Mouse (Mus musculus) kidney, embryonic 14.5 days (tissue): ENCODE results near the gene Crtam. TPM values are rescaled to one million over a fixed set of nuclear protein-coding genes. Genes with fewer than 3 reads are reported as not detected.
A peak's percentile ranks its signal among the peaks of the same experiment; 100 is the strongest.

Source experiments
- ATAC-seq: fragments of 200-750 bp; cut with Nextera tagmentation; 2 replicates; pipeline ENCODE4 v1.8.0; 2017; ENCODE audit warnings: moderate number of reproducible peaks, mild to moderate bottlenecking, moderate TSS enrichment, moderate library complexity; ENCODE audit not compliant: low FRiP score, low TSS enrichment
- H3K27ac ChIP-seq: fragments of 300-500 bp; sonication (generic); 2 replicates; pipeline ENCODE4 v1.5.1; 2014; ENCODE audit warnings: low read depth, mild to moderate bottlenecking, low read length, moderate library complexity, mixed read lengths
- H3K27me3 ChIP-seq: fragments of 300-500 bp; sonication (generic); 2 replicates; pipeline ENCODE4 v1.6.1; 2014; ENCODE audit warnings: mild to moderate bottlenecking, low read length; ENCODE audit not compliant: control insufficient read depth, insufficient read depth
- H3K36me3 ChIP-seq: fragments of 300-500 bp; sonication (generic); 2 replicates; pipeline ENCODE4 v1.6.1; 2014; ENCODE audit warnings: low read length, mixed read lengths; ENCODE audit not compliant: control insufficient read depth, insufficient read depth
- H3K4me1 ChIP-seq: fragments of 300-500 bp; sonication (generic); 2 replicates; pipeline ENCODE4 v1.6.1; 2014; ENCODE audit warnings: low read length, mixed read lengths; ENCODE audit not compliant: control insufficient read depth, insufficient read depth
- H3K4me2 ChIP-seq: fragments of 300-500 bp; sonication (generic); replicated peaks from 2 replicates; pipeline ENCODE4 v1.6.1; 2014; ENCODE audit warnings: low read depth, mild to moderate bottlenecking, low read length
- H3K4me3 ChIP-seq: fragments of 300-500 bp; sonication (generic); 2 replicates; pipeline ENCODE4 v1.5.1; 2014; ENCODE audit warnings: mild to moderate bottlenecking, low read length
- H3K9ac ChIP-seq: fragments of 300-500 bp; sonication (generic); 2 replicates; pipeline ENCODE4 v1.6.1; 2014; ENCODE audit warnings: low read depth, mild to moderate bottlenecking, low read length, moderate library complexity
- H3K9me3 ChIP-seq: fragments of 300-500 bp; sonication (generic); 2 replicates; pipeline ENCODE4 v1.6.1; 2016; ENCODE audit warnings: low read length; ENCODE audit not compliant: control insufficient read depth
- WGBS: fragments of 180-500 bp; shearing (Covaris S2); extraction: QIAGEN DNeasy Blood & Tissue Kit; methylation state at CpG from one replicate; pipeline ENCODE4 v1.1.7; 2014; 5-methylcytosine and 5-hydroxymethylcytosine counted together
- polyA plus RNA-seq: library from polyadenylated mRNA; unstranded; fragments of >200 nt; fragmentation: Nextera tagmentation; extraction: Ambion mirVana; gene quantifications from 2 replicates; pipeline ENCODE4 v1.2.1, GENCODE M21; 2014

The Crtam gene
- polyA plus RNA-seq, 1 experiment from 2014 or later, result 0.15 TPM

DNA sequence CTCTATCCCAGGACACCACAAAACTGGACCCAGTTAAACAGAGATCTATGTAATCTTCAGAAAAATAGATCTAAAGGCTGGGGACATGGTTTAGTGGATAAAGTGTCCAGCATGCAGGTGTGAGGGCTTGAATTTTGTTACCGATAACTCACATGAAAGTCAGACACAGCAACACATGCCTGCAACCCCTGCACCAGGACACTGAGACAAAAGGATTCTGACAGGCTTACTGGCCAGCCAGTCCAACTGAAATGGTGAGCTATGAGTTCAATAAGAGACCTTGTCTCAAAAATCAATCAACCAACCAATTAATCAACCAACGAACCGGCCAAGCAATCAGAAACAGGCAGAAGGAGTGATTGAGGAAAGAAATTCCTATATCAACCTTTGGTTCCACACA, 20.7 kb downstream of the Crtam start:
- H3K4me2 ChIP-seq, result no peak overlapping the region
- WGBS, result 87% methylated on average over 3 of the region's 3 CpGs
- H3K27ac ChIP-seq, result no peak overlapping the region
- no peaks in the 10 kb centered on the region for H3K36me3 ChIP-seq
- H3K9me3 ChIP-seq, result no peaks in the 10 kb centered on the region
- ATAC-seq, result no peak
- H3K9ac ChIP-seq, result no peak overlapping the region
- H3K27me3 ChIP-seq, result no peaks in the 10 kb centered on the region
- no peak overlapping the region for H3K4me3 ChIP-seq
- H3K4me1 ChIP-seq, result no peaks in the 10 kb centered on the region

DNA sequence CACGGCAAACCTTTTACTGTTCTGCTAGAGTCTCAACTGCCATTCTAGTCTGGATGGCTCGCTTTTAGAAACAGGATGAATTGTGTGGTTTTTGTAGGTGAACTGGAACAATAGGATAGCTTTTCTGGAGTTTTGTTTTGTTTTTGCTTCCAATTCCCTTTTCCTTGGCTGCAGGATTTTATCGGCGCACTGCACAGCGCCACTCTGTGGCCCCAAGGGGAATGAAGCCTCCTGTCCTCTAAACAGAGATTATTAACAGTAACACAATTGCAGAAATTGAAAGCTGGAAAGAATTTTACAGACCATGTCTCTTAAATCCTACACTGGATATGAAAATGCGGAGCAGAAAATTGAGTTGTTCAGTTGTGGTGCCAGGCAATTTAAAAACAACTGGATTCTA, 21.9 kb downstream of the Crtam start:
- H3K4me1 ChIP-seq, result no peaks in the 10 kb centered on the region

DNA sequence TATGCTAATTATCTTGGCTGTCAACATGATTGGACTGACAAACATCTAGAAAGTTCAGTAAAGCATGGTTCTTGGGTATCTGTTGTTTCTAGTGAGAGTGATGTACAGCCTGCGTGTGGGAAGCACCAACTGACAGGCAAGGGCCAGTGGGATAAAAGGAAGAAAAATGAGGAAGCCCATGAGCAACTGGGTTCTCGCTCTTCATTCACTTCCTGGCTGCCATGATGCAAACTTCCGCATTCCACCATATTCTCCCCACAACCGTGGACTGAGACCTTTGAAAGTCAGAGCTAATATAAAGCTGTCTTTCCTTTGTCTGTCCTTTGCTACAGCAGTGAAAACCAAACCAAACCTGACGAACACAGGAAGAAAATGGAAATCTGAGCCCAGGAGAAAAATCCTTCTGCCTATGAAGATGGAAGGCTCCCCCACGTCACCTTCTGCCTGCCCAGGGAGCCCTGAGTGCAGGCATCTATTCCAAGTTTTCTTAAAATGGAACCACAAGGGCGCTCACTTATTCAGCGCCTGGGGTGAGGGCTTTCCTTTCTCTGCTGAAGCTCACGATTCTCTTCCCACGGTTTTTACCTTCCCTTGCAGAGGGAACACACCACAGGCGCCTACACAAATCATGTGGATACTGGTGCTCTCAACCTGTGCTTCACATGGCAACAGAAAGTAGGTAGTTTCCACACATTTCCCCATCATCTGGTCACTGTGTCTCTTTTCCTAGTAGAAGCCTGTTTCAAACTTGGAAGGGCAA, 30.2 kb downstream of the Crtam start:
- ATAC-seq, result no peak
- Histone ChIP-seq H3K36me3 (no peaks in the 10 kb centered on the region), H3K9me3 (no peaks in the 10 kb centered on the region), H3K4me2 (no peak overlapping the region), H3K9ac (no peak overlapping the region), H3K27me3 (no peaks in the 10 kb centered on the region), H3K4me1 (no peaks in the 10 kb centered on the region), H3K27ac (no peak overlapping the region), H3K4me3 (no peak overlapping the region)
- WGBS, result 71% methylated on average over 11 of the region's 11 CpGs

More for the DNA sequence above, 21.9 kb downstream of the Crtam start:
- Histone ChIP-seq H3K4me3 (no peak overlapping the region), H3K4me2 (no peak overlapping the region), H3K27ac (no peak overlapping the region), H3K9ac (no peak overlapping the region), H3K27me3 (no peaks in the 10 kb centered on the region), H3K36me3 (no peaks in the 10 kb centered on the region), H3K9me3 (no peaks in the 10 kb centered on the region)
- 42% methylated on average over 6 of the region's 6 CpGs for WGBS
- no peak for ATAC-seq

DNA sequence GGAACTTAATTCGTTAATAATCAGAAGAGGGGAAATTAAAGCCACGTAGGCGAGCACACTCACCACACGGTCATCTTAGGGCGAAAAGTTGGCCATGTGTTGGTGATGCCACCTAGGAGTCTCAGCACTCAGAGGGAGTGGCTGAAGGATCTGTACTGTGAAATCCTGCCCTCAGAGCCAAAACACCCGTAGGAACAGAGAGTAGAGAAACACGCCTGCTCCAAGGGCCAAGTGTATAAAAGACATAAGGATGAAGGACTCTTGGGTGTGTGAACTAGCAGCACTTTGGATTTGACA, 40.1 kb downstream of the Crtam start:
- H3K27ac ChIP-seq, result no peak overlapping the region
- H3K9me3 ChIP-seq, result no peaks in the 10 kb centered on the region
- H3K9ac ChIP-seq, result peak overlapping the region; percentile 55; the same call in 1 of the 2 replicates
- no peaks in the 10 kb centered on the region for H3K36me3 ChIP-seq
- H3K27me3 ChIP-seq, result peaks cover 31% of the 10 kb centered on the region
- H3K4me2 ChIP-seq, result peak overlapping the region; percentile 86
- ATAC-seq, result no peak
- 0 out of 2 replicates have a peak, but pooled peaks cover 4% of the 10 kb centered on the region for H3K4me1 ChIP-seq
- WGBS, result 16% methylated on average over 7 of the region's 7 CpGs
- peak overlapping the region; percentile 40 for H3K4me3 ChIP-seq

DNA sequence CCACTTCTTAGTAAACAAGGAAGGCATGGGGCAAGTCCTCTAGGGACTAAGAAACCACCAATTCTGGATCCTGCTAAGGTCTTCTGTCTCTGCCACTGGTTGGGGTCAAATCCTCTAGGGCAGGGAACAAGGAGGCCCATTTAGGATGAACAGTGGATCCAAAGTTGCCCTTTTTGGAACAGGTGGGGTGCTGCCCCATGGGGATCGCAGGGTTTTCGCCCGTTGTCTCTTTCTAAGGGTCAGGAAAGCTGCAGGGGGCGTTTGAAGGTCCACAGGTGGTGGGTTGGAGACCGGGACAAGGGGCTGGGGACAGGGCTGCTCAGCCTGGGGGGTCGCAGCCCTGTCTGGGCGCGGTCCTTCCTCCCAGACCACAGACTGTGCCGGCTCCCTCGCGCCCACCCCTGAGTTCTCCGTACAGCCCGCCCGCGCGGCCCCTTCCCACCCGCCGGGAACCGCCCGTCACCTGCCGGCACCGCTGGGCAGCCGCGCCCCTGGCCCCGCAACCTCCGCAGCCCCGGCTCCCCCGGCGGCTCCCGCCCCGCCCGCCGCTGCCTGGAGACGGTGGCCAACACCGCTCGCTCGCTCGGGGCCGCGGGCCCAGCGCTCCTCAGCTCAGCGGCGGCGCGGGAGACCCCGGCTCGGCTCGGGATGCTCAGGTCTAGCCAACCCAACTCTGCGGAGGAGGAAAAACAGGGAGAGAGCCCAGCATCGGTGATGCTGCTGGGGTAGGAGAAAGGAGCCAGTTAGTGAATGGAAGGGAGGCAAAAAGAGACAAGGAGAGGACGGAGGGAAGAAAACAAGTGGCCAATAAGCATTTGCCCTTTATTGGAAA, 40.6 kb downstream of the Crtam start, which contains the start of gene Jhy:
TSS of gene Jhy (minus strand) at position 533 of the 832 bp plus-strand sequence.
- WGBS, result 2% methylated on average over 48 of the region's 51 CpGs
- peak within 1 kb of the TSS; percentile 86 for H3K4me2 ChIP-seq
- H3K9ac ChIP-seq, result peak within 1 kb of the TSS; percentile 55; the same call in 1 of the 2 replicates
- H3K9me3 ChIP-seq, result no peaks in the 10 kb centered on the region
- no peaks in the 10 kb centered on the region for H3K36me3 ChIP-seq
- H3K27me3 ChIP-seq, result peaks cover 31% of the 10 kb centered on the region
- no peak within 1 kb of the TSS for H3K27ac ChIP-seq
- peak; percentile 71 for ATAC-seq
- peak within 1 kb of the TSS; percentile 40 for H3K4me3 ChIP-seq
- H3K4me1 ChIP-seq, result 0 out of 2 replicates have a peak, but pooled peaks cover 4% of the 10 kb centered on the region

DNA sequence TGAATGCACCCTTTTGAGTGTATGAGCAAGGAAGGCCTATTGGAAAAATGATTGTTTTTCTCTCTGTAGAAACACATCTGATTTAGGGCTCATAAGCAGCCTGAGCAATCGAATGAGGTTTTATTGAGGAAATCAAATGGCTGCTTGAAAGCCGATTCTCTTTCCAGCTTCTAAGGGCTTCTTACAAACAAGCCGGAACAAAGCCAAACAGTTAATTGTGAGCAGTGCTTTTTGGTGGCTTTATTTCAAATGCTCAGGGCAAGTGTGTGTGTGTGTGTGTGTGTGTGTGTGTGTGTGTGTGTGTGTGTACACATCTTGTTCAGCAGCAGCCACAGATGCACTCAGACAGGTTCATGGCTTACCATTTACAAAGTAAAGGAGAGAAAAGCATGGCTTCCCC, 43.0 kb downstream of the Crtam start:
- no peak overlapping the region for H3K4me2 ChIP-seq
- 51% methylated on average over 3 of the region's 3 CpGs for WGBS
- ATAC-seq, result no peak

DNA sequence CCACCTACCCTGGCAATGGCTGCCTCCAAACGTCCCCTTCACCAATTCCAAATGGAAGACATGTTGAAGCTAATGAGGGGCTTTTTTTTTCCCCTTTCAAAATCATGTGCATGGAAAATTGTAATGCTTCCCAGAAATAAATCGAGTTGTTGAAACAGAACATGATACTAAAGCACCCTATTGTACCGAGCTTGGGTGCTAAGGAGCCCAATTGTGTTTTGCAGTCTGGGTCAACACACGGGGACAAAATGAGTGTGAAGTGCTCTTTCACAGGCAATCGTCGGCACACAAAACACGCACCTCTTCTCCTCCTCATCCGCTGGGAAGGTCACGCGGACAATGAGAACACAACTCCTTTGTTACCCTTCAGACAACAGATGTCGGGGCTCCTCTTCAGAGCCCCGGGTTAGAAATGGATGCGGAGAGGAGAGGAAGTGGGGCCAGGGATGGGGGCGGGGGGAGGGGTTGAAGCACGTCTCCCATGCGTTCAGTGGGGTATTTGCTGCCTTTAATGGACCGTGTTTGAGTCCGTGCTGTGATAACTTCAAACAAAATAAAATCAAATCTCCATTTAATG, 55.3 kb downstream of the Crtam start:
- ATAC-seq, result no peak
- Histone ChIP-seq H3K36me3 (no peaks in the 10 kb centered on the region), H3K4me3 (no peak overlapping the region), H3K9me3 (no peaks in the 10 kb centered on the region), H3K4me2 (no peak overlapping the region), H3K9ac (no peak overlapping the region), H3K27ac (no peak overlapping the region), H3K27me3 (no peaks in the 10 kb centered on the region), H3K4me1 (no peaks in the 10 kb centered on the region)
- 50% methylated on average over 18 of the region's 18 CpGs for WGBS

More for the DNA sequence above, 43.0 kb downstream of the Crtam start:
- Histone ChIP-seq H3K9me3 (no peaks in the 10 kb centered on the region), H3K9ac (no peak overlapping the region), H3K27ac (no peak overlapping the region), H3K4me1 (0 out of 2 replicates have a peak, but pooled peaks cover 4% of the 10 kb centered on the region), H3K4me3 (no peak overlapping the region), H3K36me3 (no peaks in the 10 kb centered on the region), H3K27me3 (peaks cover 31% of the 10 kb centered on the region)

DNA sequence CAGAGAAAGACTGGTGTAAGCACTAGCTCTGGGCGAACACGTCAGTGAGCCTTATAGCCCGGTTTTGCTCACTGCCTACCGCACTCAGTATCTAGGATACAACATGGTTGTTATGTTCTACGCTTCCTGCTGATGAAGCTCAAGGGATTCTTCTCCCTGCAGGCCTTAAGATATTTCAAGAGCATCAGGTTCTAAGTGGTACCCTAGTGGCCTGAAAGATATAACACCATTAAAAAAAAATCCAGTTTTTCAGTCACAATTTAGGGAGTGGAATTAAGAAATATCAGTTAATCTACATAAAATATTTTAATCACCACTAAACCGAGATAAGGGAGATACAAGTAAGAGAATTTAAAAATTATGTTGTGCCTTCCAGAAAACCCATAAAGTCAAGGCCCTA, 56.0 kb downstream of the Crtam start:
- no peak overlapping the region for H3K4me3 ChIP-seq
- no peak overlapping the region for H3K27ac ChIP-seq
- no peak overlapping the region for H3K9ac ChIP-seq
- no peaks in the 10 kb centered on the region for H3K4me1 ChIP-seq
- no peaks in the 10 kb centered on the region for H3K9me3 ChIP-seq
- 93% methylated on average over 6 of the region's 6 CpGs for WGBS
- no peaks in the 10 kb centered on the region for H3K36me3 ChIP-seq
- H3K27me3 ChIP-seq, result no peaks in the 10 kb centered on the region
- no peak for ATAC-seq
- no peak overlapping the region for H3K4me2 ChIP-seq

DNA sequence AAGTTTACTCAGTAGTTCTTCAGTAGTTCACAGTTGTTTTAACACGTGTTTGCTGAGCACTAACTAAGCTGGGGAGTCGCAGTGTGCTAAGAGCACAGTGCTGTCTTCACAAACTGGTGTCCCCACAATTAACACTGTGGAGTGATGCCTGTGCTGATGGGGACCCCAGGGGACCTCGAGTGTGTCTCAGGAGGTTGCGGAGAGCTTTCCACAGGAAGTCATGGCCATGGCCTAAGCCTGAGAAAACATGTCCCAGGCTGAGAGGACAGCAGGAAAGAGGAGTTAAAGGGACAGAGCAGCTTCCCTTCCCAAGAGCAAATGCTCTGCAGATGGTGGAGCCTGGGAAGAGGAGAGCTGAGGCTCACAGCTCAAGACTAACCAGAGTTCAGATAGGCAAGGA, 57.3 kb downstream of the Crtam start:
- Histone ChIP-seq H3K4me2 (no peak overlapping the region), H3K36me3 (no peaks in the 10 kb centered on the region), H3K4me1 (no peaks in the 10 kb centered on the region), H3K27ac (no peak overlapping the region), H3K27me3 (no peaks in the 10 kb centered on the region), H3K4me3 (no peak overlapping the region), H3K9me3 (no peaks in the 10 kb centered on the region), H3K9ac (no peak overlapping the region)
- ATAC-seq, result no peak
- WGBS, result 44% methylated on average over 4 of the region's 4 CpGs
